Mouse (Mus musculus) midbrain, postnatal 0 days (tissue): Measurements from ENCODE around the gene Slc22a12. TPM values are rescaled to one million over a fixed set of nuclear protein-coding genes. Genes with fewer than 3 reads are reported as not detected.

ENCODE experiments used
- ATAC-seq: fragments of 200-750 bp; cut with Nextera tagmentation; 2 replicates; pipeline ENCODE4 v1.8.0; 2017; ENCODE audit warnings: moderate number of reproducible peaks, mild to moderate bottlenecking, moderate TSS enrichment, moderate library complexity; ENCODE audit not compliant: low FRiP score
- DNase-seq: peaks from one replicate; pipeline ENCODE4 v3.0.0-alpha.2; 2015; ENCODE audit warnings: low spot score
- H3K27ac ChIP-seq: fragments of 300-500 bp; sonication (generic); 2 replicates; pipeline ENCODE4 v1.5.1; 2014; ENCODE audit warnings: low read depth, mild to moderate bottlenecking, low read length, mixed read lengths
- H3K27me3 ChIP-seq: fragments of 300-500 bp; sonication (generic); 2 replicates; pipeline ENCODE4 v1.6.1; 2014; ENCODE audit warnings: low read length, control low read depth, mixed read lengths; ENCODE audit not compliant: insufficient read depth
- H3K36me3 ChIP-seq: fragments of 300-500 bp; sonication (generic); 2 replicates; pipeline ENCODE4 v1.6.1; 2014; ENCODE audit warnings: low read length, control low read depth, mixed read lengths; ENCODE audit not compliant: insufficient read depth
- H3K4me1 ChIP-seq: fragments of 300-500 bp; sonication (generic); 2 replicates; pipeline ENCODE4 v1.6.1; 2014; ENCODE audit warnings: mild to moderate bottlenecking, control low read depth, antibody characterized with exemption, low read length, mixed read lengths; ENCODE audit not compliant: insufficient read depth
- H3K4me2 ChIP-seq: fragments of 300-500 bp; sonication (generic); 2 replicates; pipeline ENCODE4 v1.6.1; 2014; ENCODE audit warnings: low read depth, mild to moderate bottlenecking, low read length, mixed read lengths; ENCODE audit not compliant: poor library complexity, severe bottlenecking
- H3K4me3 ChIP-seq: fragments of 300-500 bp; sonication (generic); 2 replicates; pipeline ENCODE4 v1.5.1; 2014; ENCODE audit warnings: low read depth, mild to moderate bottlenecking, low read length, moderate library complexity
- H3K9ac ChIP-seq: fragments of 300-500 bp; sonication (generic); replicated peaks from 2 replicates; pipeline ENCODE4 v1.6.1; 2014; ENCODE audit warnings: mild to moderate bottlenecking, low read length, moderate library complexity, mixed read lengths; ENCODE audit not compliant: poor library complexity, severe bottlenecking
- H3K9me3 ChIP-seq: fragments of 300-500 bp; sonication (generic); 2 replicates; pipeline ENCODE4 v1.6.1; 2016; ENCODE audit warnings: low read length, control low read depth
- CTCF ChIP-seq: IDR thresholded peaks from 2 replicates; pipeline ENCODE4 v1.5.1; 2016; ENCODE audit warnings: antibody characterized with exemption, mild to moderate bottlenecking
- WGBS: fragments of 180-500 bp; shearing (Covaris S2); extraction: QIAGEN DNeasy Blood & Tissue Kit; methylation state at CpG from one replicate; pipeline ENCODE4 v1.1.7; 2014; 5-methylcytosine and 5-hydroxymethylcytosine counted together
- polyA plus RNA-seq: library from polyadenylated mRNA; unstranded; fragments of >200 nt; fragmentation: Nextera tagmentation; extraction: Ambion mirVana; gene quantifications from 2 replicates; pipeline ENCODE4 v1.2.1, GENCODE M21; 2015
- total RNA-seq: library from RNA; depleted of rRNA; stranded (reverse); fragments of >200 nt; gene quantifications from 2 replicates; pipeline ENCODE4 v1.2.3, GENCODE M21; 2014

The Slc22a12 gene
- total and polyA plus RNA-seq, 2 experiments from 2014 or later = 0.57 to 0.71 TPM

DNA sequence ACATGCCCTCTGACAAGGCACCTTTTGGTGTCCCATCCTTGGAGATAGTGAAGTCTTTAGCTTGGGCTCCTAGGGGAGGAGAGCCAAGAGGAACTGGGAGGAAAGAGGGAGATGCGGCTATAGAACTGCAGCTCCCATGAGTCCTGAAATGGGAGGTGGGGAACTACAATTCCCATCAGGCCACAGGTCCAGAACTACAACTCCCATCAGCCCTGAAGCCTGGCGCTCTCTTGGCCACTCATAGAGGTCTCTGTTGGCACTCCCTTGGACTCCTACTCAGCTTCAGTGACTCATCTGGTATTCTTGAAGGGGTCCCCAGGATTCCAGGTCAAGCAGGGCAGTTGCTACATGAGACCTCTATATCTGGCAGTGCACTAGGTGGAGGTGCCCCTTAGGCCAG is 23.3 kb downstream of the Slc22a12 start:
- H3K9me3 ChIP-seq = no peaks in the 10 kb centered on the region
- H3K4me2 ChIP-seq = no peak overlapping the region
- H3K4me3 ChIP-seq = no peak overlapping the region
- H3K27me3 ChIP-seq = no peaks in the 10 kb centered on the region
- H3K36me3 ChIP-seq = peaks cover 72% of the 10 kb centered on the region
- TF ChIP-seq CTCF = no peak
- H3K27ac ChIP-seq = peak overlapping the region; percentile 72
- ATAC-seq (0 out of 2 replicates have a peak, but pooled peaks have one; percentile 20), DNase-seq (peak; percentile 69)
- 46% methylated on average over 2 of the region's 2 CpGs for WGBS
- no peak overlapping the region for H3K9ac ChIP-seq
- H3K4me1 ChIP-seq = peaks cover 22% of the 10 kb centered on the region

DNA sequence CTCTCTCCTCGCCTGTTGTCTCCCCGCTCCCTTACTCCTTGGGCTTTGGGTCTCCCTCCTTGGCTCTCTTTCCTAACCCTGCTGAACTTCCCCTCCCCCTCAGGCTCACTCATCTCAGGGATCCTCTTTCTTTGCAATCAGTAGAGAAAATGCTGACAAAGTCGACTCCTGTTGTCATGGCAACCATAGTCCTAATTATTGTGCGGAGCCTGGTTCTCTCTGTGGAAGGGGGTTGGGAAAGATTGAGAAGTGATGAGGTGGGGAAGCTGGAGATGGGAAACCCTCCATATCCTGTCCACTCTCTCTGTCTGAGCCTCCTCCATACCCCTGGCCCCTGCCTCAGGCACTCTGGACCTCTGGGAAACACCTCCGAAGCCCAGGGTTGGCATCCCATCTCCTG is 24.2 kb downstream of the Slc22a12 start:
- peaks cover 70% of the 10 kb centered on the region for H3K36me3 ChIP-seq
- peak; percentile 92 for DNase-seq
- no peak for TF ChIP-seq CTCF
- peak; percentile 49; the same call in 1 of the 2 replicates for ATAC-seq
- H3K9ac ChIP-seq = peak overlapping the region; percentile 15
- no peaks in the 10 kb centered on the region for H3K27me3 ChIP-seq
- peak overlapping the region; percentile 18 for H3K4me2 ChIP-seq
- 15% methylated on average over 5 of the region's 5 CpGs for WGBS
- H3K4me1 ChIP-seq = peaks cover 22% of the 10 kb centered on the region
- H3K27ac ChIP-seq = peak overlapping the region; percentile 72
- H3K9me3 ChIP-seq = no peaks in the 10 kb centered on the region
- no peak overlapping the region for H3K4me3 ChIP-seq

- DNase-seq (no peak), ATAC-seq (no peak)
- H3K27ac ChIP-seq = no peak overlapping the region
- H3K4me3 ChIP-seq = no peak overlapping the region
- peaks cover 22% of the 10 kb centered on the region for H3K4me1 ChIP-seq
- H3K36me3 ChIP-seq = peaks cover 64% of the 10 kb centered on the region
- no peak overlapping the region for H3K4me2 ChIP-seq
- H3K27me3 ChIP-seq = no peaks in the 10 kb centered on the region
- 58% methylated on average over 8 of the region's 8 CpGs for WGBS
- no peak for TF ChIP-seq CTCF
- H3K9me3 ChIP-seq = no peaks in the 10 kb centered on the region
- H3K9ac ChIP-seq = no peak overlapping the region
Observed at GRCm38 (mm10) chr19:6516153-6516552, 26.7 kb downstream of the Slc22a12 start.

- 70% methylated on average over 5 of the region's 5 CpGs for WGBS
- peaks cover 22% of the 10 kb centered on the region for H3K4me1 ChIP-seq
- no peak overlapping the region for H3K4me2 ChIP-seq
- no peak overlapping the region for H3K4me3 ChIP-seq
- DNase-seq (no peak), ATAC-seq (no peak)
- H3K27ac ChIP-seq = no peak overlapping the region
- peaks cover 66% of the 10 kb centered on the region for H3K36me3 ChIP-seq
- no peaks in the 10 kb centered on the region for H3K9me3 ChIP-seq
- H3K9ac ChIP-seq = no peak overlapping the region
- H3K27me3 ChIP-seq = no peaks in the 10 kb centered on the region
- TF ChIP-seq CTCF = no peak
Observed at GRCm38 (mm10) chr19:6515448-6515847, 27.4 kb downstream of the Slc22a12 start.

DNA sequence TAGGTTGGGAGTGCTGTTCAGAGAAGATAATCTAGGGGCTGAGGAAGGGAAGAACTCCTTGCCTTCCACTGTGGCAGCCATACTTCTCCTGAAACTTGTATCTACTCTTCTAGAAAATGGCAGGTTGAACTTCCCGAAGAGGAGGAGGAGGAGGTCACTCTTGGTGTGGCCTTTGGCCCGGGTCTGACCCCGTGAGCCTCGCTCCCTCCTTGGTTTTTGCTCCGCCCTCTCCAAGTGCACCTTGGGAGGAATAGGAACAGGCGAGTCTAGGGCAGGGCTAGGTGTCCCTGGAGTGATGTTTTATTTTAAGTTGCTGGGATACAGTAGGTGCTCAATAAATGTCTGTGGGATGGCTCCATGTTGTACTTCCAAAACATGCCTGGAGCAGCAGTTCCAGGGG is 27.9 kb downstream of the Slc22a12 start:
- Histone ChIP-seq H3K27ac (no peak overlapping the region), H3K9me3 (no peaks in the 10 kb centered on the region), H3K4me3 (no peak overlapping the region), H3K36me3 (peaks cover 65% of the 10 kb centered on the region), H3K4me2 (no peak overlapping the region), H3K9ac (no peak overlapping the region), H3K27me3 (no peaks in the 10 kb centered on the region), H3K4me1 (peaks cover 22% of the 10 kb centered on the region)
- no peak for ATAC-seq
- WGBS = 83% methylated on average over 6 of the region's 6 CpGs
- DNase-seq = no peak
- no peak for TF ChIP-seq CTCF

DNA sequence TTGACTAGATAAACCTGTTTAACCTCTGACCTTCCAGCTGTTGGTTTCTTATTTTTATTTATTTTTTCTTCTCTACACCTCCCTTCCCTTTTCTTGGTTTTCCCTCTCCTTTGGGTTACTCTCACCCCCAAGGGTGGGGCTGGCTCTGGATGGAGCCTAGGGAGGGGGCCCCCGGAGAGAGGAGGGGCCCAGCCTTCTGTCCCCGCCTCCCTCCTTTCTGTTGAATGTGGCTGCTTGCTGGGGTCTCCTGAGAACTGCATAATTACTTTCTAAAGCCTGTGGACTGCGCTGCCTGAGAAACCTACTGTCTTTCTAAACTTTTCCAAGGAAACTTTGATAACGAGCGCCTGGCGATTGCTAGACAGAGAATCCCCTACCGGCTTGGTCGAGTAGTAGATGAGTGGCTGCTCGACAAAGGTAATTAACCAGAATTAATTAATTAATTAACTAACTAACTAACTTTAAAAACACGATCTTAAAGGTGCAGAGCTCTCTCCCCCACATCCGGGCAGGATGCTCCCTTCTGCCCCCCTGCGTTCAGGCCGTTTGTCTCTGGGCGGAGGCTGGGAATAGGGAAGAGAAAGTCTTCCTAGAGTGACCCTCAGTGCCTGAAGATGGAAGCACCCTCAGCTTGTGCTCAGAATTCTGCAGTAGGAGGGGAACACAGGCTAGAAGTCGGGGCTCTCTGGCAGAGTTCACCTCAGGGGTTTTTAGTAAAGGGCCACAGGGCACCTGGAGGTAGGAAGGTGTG is 29.3 kb downstream of the Slc22a12 start:
- no peak overlapping the region for H3K27ac ChIP-seq

More for the DNA sequence above, 29.3 kb downstream of the Slc22a12 start:
- Histone ChIP-seq H3K27me3 (no peaks in the 10 kb centered on the region), H3K36me3 (peaks cover 71% of the 10 kb centered on the region), H3K9me3 (no peaks in the 10 kb centered on the region), H3K9ac (no peak overlapping the region), H3K4me1 (peaks cover 12% of the 10 kb centered on the region), H3K4me2 (no peak overlapping the region), H3K4me3 (no peak overlapping the region)
- peak; percentile 45; the same call in 1 of the 2 replicates for TF ChIP-seq CTCF
- ATAC-seq (no peak), DNase-seq (no peak)
- WGBS = 7% methylated on average over 15 of the region's 15 CpGs
